Mouse (Mus musculus): Measurements from ENCODE around the gene Fdx1l. TPM values are rescaled to one million over a fixed set of nuclear protein-coding genes. Genes with fewer than 3 reads are reported as not detected.

The Fdx1l gene
- polyA plus RNA-seq, 1 experiment: 160 TPM

GRCm38 (mm10) chr9:21041308-21041707, 32.1 kb downstream of the Fdx1l start:
- no peak overlapping the region for H3K4me3 ChIP-seq (ENCODE audit: insufficient read depth, low read length)
- peaks cover 8% of the 10 kb centered on the region for H3K4me1 ChIP-seq (ENCODE audit: control insufficient read depth, insufficient read depth, low read length)
- H3K27ac ChIP-seq (ENCODE audit: insufficient read depth, low read length): peak overlapping the region; percentile 87; the same call in 1 of the 2 replicates
- TF ChIP-seq CTCF (IDR thresholded peaks at IDR 0.05; ENCODE audit: extremely low read depth, insufficient read depth, low read length) (no peak), POLR2A (IDR thresholded peaks at IDR 0.05; ENCODE audit: extremely low read depth, insufficient read depth, low read length) (peak; percentile 67; the same call in 1 of the 2 replicates)

DNA sequence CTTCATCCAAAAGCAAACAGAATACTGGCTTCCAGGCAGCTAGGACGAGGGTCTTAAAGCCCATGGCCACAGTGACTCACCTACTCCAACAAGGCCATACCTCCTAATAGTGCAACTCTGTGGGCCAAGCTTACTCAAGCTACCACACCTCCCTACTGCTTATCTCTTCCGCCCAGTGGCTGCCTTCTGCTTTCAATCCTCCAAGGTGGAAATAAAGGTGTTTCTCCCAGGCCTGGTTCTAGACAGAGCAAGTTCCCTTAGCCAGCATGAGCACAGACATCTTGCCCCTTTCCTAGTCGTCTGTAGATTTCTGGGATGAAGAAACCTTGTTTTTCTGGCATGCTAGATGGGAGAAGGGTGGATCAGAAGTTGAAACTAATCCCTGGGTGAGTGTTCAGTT, 33.6 kb downstream of the Fdx1l start:
- TF ChIP-seq CTCF (IDR thresholded peaks at IDR 0.05; ENCODE audit: extremely low read depth, insufficient read depth, low read length) (no peak), POLR2A (IDR thresholded peaks at IDR 0.05; ENCODE audit: extremely low read depth, insufficient read depth, low read length) (no peak)
- no peak overlapping the region for H3K4me3 ChIP-seq (ENCODE audit: insufficient read depth, low read length)
- no peak overlapping the region for H3K27ac ChIP-seq (ENCODE audit: insufficient read depth, low read length)
- H3K4me1 ChIP-seq (ENCODE audit: control insufficient read depth, insufficient read depth, low read length): peaks cover 8% of the 10 kb centered on the region

GRCm38 (mm10) chr9:21037481-21037891, 35.9 kb downstream of the Fdx1l start:
- Histone ChIP-seq H3K4me3 (ENCODE audit: insufficient read depth, low read length) (0 out of 2 replicates have a peak overlapping the region, but pooled peaks have one; percentile 5), H3K4me1 (ENCODE audit: control insufficient read depth, insufficient read depth, low read length) (peaks cover 8% of the 10 kb centered on the region), H3K27ac (ENCODE audit: insufficient read depth, low read length) (peak overlapping the region; percentile 51)
- TF ChIP-seq POLR2A (IDR thresholded peaks at IDR 0.05; ENCODE audit: extremely low read depth, insufficient read depth, low read length): no peak; the same call in 1 of the 2 replicates
- no peak for TF ChIP-seq CTCF (IDR thresholded peaks at IDR 0.05; ENCODE audit: extremely low read depth, insufficient read depth, low read length)

- peak overlapping the region; percentile 32 for H3K27ac ChIP-seq (ENCODE audit: insufficient read depth, low read length)
- H3K4me1 ChIP-seq (ENCODE audit: control insufficient read depth, insufficient read depth, low read length): peaks cover 8% of the 10 kb centered on the region
- TF ChIP-seq CTCF (IDR thresholded peaks at IDR 0.05; ENCODE audit: extremely low read depth, insufficient read depth, low read length) (no peak), POLR2A (IDR thresholded peaks at IDR 0.05; ENCODE audit: extremely low read depth, insufficient read depth, low read length) (no peak; the same call in 1 of the 2 replicates)
- no peak overlapping the region for H3K4me3 ChIP-seq (ENCODE audit: insufficient read depth, low read length)
Observed at GRCm38 (mm10) chr9:21036666-21037065, 36.7 kb downstream of the Fdx1l start.

DNA sequence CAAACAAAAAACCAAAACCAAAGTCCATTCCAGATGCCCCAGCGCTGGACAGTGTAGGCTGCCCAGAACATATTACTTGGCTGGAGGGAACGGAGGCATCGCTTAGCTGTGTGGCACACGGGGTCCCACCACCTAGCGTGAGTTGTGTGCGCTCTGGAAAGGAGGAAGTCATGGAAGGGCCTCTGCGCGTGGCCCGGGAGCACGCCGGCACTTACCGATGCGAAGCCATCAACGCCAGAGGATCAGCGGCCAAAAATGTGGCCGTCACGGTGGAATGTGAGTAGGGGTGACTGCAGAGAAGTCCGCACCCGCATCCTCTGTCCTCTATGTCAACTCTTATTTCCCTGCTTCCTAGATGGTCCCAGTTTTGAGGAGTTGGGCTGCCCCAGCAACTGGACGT, 37.3 kb downstream of the Fdx1l start:
- no peak overlapping the region for H3K4me3 ChIP-seq (ENCODE audit: insufficient read depth, low read length)
- TF ChIP-seq CTCF (IDR thresholded peaks at IDR 0.05; ENCODE audit: extremely low read depth, insufficient read depth, low read length) (no peak), POLR2A (IDR thresholded peaks at IDR 0.05; ENCODE audit: extremely low read depth, insufficient read depth, low read length) (no peak)
- H3K27ac ChIP-seq (ENCODE audit: insufficient read depth, low read length): no peak overlapping the region
- peaks cover 8% of the 10 kb centered on the region for H3K4me1 ChIP-seq (ENCODE audit: control insufficient read depth, insufficient read depth, low read length)

DNA sequence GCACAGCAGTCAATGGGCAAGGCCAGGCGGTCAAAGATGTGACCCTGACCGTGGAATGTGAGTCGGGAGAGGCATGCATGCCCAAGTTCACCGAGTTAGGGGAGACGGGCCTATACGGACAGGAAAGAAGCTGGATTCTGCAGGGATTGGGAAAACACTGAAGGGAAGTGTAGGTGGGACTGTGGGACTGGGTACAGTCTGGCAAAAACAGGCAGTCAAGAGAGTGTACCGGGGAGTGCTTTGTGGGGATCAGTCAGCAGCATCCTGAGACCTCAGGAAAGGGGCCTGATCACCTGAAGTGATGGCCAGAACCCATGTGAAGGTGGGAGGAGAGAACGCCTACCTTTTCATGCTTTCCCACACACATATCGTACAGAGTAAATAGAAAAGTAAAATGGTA, 37.8 kb downstream of the Fdx1l start:
- no peak for TF ChIP-seq CTCF (IDR thresholded peaks at IDR 0.05; ENCODE audit: extremely low read depth, insufficient read depth, low read length)
- TF ChIP-seq POLR2A (IDR thresholded peaks at IDR 0.05; ENCODE audit: extremely low read depth, insufficient read depth, low read length): no peak
- Histone ChIP-seq H3K4me1 (ENCODE audit: control insufficient read depth, insufficient read depth, low read length) (peaks cover 7% of the 10 kb centered on the region), H3K27ac (ENCODE audit: insufficient read depth, low read length) (no peak overlapping the region), H3K4me3 (ENCODE audit: insufficient read depth, low read length) (no peak overlapping the region)

GRCm38 (mm10) chr9:21034481-21035085, 38.8 kb downstream of the Fdx1l start:
- no peak overlapping the region for H3K27ac ChIP-seq (ENCODE audit: insufficient read depth, low read length)
- peaks cover 3% of the 10 kb centered on the region; the same call in 1 of the 2 replicates for H3K4me1 ChIP-seq (ENCODE audit: control insufficient read depth, insufficient read depth, low read length)
- no peak overlapping the region; the same call in 1 of the 2 replicates for H3K4me3 ChIP-seq (ENCODE audit: insufficient read depth, low read length)
- TF ChIP-seq POLR2A (IDR thresholded peaks at IDR 0.05; ENCODE audit: extremely low read depth, insufficient read depth, low read length) (no peak), CTCF (IDR thresholded peaks at IDR 0.05; ENCODE audit: extremely low read depth, insufficient read depth, low read length) (no peak)

DNA sequence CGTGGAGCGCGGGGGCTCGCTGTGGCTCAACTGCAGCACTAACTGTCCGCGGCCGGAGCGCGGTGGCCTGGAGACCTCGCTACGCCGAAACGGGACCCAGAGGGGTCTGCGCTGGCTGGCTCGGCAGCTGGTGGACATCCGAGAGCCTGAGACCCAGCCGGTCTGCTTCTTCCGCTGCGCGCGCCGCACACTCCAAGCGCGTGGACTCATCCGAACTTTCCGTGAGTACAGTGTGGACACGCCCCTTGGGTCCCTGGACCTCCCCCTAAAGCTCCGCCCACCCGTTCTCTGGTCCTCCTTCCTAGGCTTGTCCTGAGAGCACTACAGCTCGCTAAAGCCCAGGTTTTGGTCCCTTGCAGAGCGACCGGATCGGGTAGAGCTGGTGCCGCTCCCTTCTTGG, 40.3 kb downstream of the Fdx1l start:
- TF ChIP-seq POLR2A (IDR thresholded peaks at IDR 0.05; ENCODE audit: extremely low read depth, insufficient read depth, low read length): peak; percentile 50; the same call in 1 of the 2 replicates
- no peak for TF ChIP-seq CTCF (IDR thresholded peaks at IDR 0.05; ENCODE audit: extremely low read depth, insufficient read depth, low read length)
- Histone ChIP-seq H3K4me1 (ENCODE audit: control insufficient read depth, insufficient read depth, low read length) (peaks cover 3% of the 10 kb centered on the region; the same call in 1 of the 2 replicates), H3K4me3 (ENCODE audit: insufficient read depth, low read length) (peak overlapping the region; percentile 79), H3K27ac (ENCODE audit: insufficient read depth, low read length) (0 out of 2 replicates have a peak overlapping the region, but pooled peaks have one; percentile 87)

- H3K4me3 ChIP-seq (ENCODE audit: insufficient read depth, low read length): peak overlapping the region; percentile 79
- TF ChIP-seq CTCF (IDR thresholded peaks at IDR 0.05; ENCODE audit: extremely low read depth, insufficient read depth, low read length): no peak
- no peak for TF ChIP-seq POLR2A (IDR thresholded peaks at IDR 0.05; ENCODE audit: extremely low read depth, insufficient read depth, low read length)
- peak overlapping the region; percentile 87 for H3K27ac ChIP-seq (ENCODE audit: insufficient read depth, low read length)
- peaks cover 1% of the 10 kb centered on the region; the same call in 1 of the 2 replicates for H3K4me1 ChIP-seq (ENCODE audit: control insufficient read depth, insufficient read depth, low read length)
Observed at GRCm38 (mm10) chr9:21032491-21032890, 40.9 kb downstream of the Fdx1l start.

- Histone ChIP-seq H3K4me1 (ENCODE audit: control insufficient read depth, insufficient read depth, low read length) (peaks cover 1% of the 10 kb centered on the region; the same call in 1 of the 2 replicates), H3K27ac (ENCODE audit: insufficient read depth, low read length) (peak within 1 kb of the TSS; percentile 87), H3K4me3 (ENCODE audit: insufficient read depth, low read length) (peak within 1 kb of the TSS; percentile 79)
- TF ChIP-seq POLR2A (IDR thresholded peaks at IDR 0.05; ENCODE audit: extremely low read depth, insufficient read depth, low read length) (0 out of 2 replicates have a peak, but pooled peaks have one; percentile 60), CTCF (IDR thresholded peaks at IDR 0.05; ENCODE audit: extremely low read depth, insufficient read depth, low read length) (no peak)
Observed at GRCm38 (mm10) chr9:21031896-21032351, 41.5 kb downstream of the Fdx1l start, which contains the start of gene Icam5. Gene Icam5, plus strand, starts transcription at chr9:21032073.

All from cortical plate, adult 2 months (tissue).